Mouse (Mus musculus): ENCODE data around the gene Gm5168. TPM values are rescaled to one million over a fixed set of nuclear protein-coding genes. Genes with fewer than 3 reads are reported as not detected.
"Not testable (repeated sequence)": the region's sequence is repeated elsewhere in the genome, so short reads cannot be mapped to it uniquely, and the experiment has no call there.

The Gm5168 gene
- total RNA-seq (2021) = not detected
- long read RNA-seq, experiment 1 = 0 reads
- long read RNA-seq, experiment 2 = 0 reads

- DNase-seq (ENCODE audit: low spot score in 2 of 2) = not testable (repeated sequence)
These were observed at the start of gene Gm5168 for GRCm38 (mm10) chrX:26050941-26051340. Gene Gm5168 (minus strand): TSS chrX:26051041.

Other genes starting within 250 kb of the Gm5168 start
- gene Gm2012, start 180.3 kb upstream of the Gm5168 start, total RNA-seq (2021) = not detected

Measured in adrenal gland, adult 18-20 months (tissue).